Mouse (Mus musculus) heart, adult 2 months (tissue): ENCODE measurements at regions not wholly inside any gene's neighbourhood (a gene's known extent, or its start where the extent isn't known, plus 50 kb on each side); places are given as distances from the start of the nearest gene placed in this dataset.

Source experiments
- CTCF ChIP-seq: fragments of 200-600 bp; IDR thresholded peaks from 2 replicates; pipeline ENCODE4 v1.8.1; 2022; ENCODE audit warnings: antibody characterized with exemption, mild to moderate bottlenecking, moderate library complexity
- EP300 ChIP-seq: fragments of 200-500 bp; IDR thresholded peaks from 2 replicates; pipeline ENCODE4 v1.6.1; 2011; ENCODE audit warnings: low read depth, low read length, control low read depth; ENCODE audit not compliant: insufficient read depth

DNA sequence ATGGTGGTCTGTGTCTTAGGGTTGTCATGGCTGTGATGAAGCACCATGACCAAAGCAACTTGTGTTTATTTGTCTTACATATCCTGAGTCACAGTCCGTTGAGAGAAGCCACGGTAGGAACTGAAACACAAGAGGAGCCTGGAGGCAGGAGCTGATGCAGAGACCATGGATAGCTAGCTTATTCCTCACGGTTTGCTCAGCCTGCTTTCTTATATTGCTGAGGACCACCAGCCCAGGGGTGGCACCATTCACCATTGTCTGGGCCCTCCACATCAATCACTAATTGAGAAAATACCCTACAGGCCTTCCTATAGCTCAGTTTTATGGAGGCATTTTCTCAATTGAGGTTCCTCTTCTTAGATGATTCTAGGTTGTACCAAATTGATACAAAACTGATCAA lies 77.5 kb upstream of the Neurl1b start:
- no peak for TF ChIP-seq CTCF
- no peak for TF ChIP-seq EP300
